Mouse (Mus musculus) liver (tissue): Measurements from ENCODE around the gene Hapln4.

Experiments
- DNase-seq: peaks from one replicate; pipeline ENCODE4 v3.0.0-alpha.2; 2020; ENCODE audit warnings: mixed read lengths

Hapln4 gene

DNA sequence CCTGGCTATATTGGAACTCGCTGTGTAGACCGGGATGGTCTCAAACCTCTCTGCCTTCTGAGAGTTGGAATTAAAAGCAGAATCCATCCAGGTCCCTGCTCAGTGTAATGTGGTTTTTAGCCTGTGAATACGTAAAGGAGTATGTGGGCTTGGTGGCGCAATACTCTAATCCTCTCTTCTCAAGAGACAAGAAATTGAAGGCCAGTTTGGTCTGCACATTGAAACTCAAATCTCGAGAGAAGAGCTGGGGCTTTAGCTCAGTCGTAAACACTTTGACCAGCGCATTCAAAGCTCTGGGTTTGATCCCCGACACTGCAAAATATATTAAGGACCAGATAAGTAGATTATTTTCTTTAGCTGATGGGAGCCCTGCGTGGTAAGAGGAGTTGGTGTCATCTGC is 56.7 kb downstream of the Hapln4 start:
- DNase-seq = no peak
